Mouse (Mus musculus): ENCODE measurements around the gene Psg16.

- TF ChIP-seq EP300 (IDR thresholded peaks at IDR 0.05; ENCODE audit: insufficient read depth, low read depth, low read length) (no peak), CTCF (IDR thresholded peaks at IDR 0.05) (no peak)
Observed at GRCm38 (mm10) chr7:17082766-17083165, 8.9 kb downstream of the Psg16 start.
